ENCODE assay signal across 19 mouse cellular contexts in genomic region chr2:115392082-115392762, GRCm38 (mm10).
DNase-seq lines count a peak whose midpoint lies in the region; ATAC-seq lines count a peak whose summit lies in the region.
"Had no signal": no experiment of that assay in that cellular context is flagged by ENCODE, and none has a peak within 500 bp of the region (broad histone marks: within the 10 kb centered on the region; RNA-seq: fewer than 3 reads in every experiment).

No protein-coding gene starts in this region.

- no peaks in the 10 kb centered on the region for H3K9me3 ChIP-seq in heart, embryonic 11.5 days (replicated peaks; ENCODE audit: control insufficient read depth, low read length)
- H3K9me3 ChIP-seq in embryonic facial prominence, embryonic 13.5 days, result no peaks in the 10 kb centered on the region
- no peaks in the 10 kb centered on the region for H3K9me3 ChIP-seq in neural tube, embryonic 11.5 days (ENCODE audit: control insufficient read depth, low read length)
- H3K9me3 ChIP-seq: forebrain, embryonic 13.5 days; liver, embryonic 15.5 days; neural tube, embryonic 13.5 days; stomach, embryonic 15.5 days had no signal

- H3K4me3 ChIP-seq in heart, embryonic 11.5 days (ENCODE audit: low read depth, low read length), result no peak overlapping the region
- no peak overlapping the region for H3K4me3 ChIP-seq in embryonic facial prominence, embryonic 13.5 days
- no peak overlapping the region for H3K4me3 ChIP-seq in neural tube, embryonic 11.5 days (ENCODE audit: low read depth, low read length)
- H3K4me3 ChIP-seq: forebrain, embryonic 13.5 days; gastrocnemius, adult 2 months; liver, embryonic 15.5 days; neural tube, embryonic 13.5 days; stomach, embryonic 15.5 days had no signal

- DNase-seq in heart, adult 18-20 months, result no peak
- peak; percentile 12 to 25 for DNase-seq in kidney, postnatal 4 days
- DNase-seq in kidney, postnatal 10 days, result no peak
- peak; percentile 15 for DNase-seq in neural tube, embryonic 11.5 days (ENCODE audit: low spot score)
- no peak for DNase-seq in layer of hippocampus, adult 8-10 months (ENCODE audit: low spot score in 2 of 2)
- DNase-seq in left cerebral cortex, postnatal 36 days (ENCODE audit: low spot score in 2 of 2), result no peak
- DNase-seq: adrenal gland, adult 2 months; cerebellum, adult 8-10 months; gastrocnemius, adult 2 months; thymus, postnatal 14 days had no signal

- 0 out of 2 replicates have a peak overlapping the region, but pooled peaks have one; percentile 32 for H3K27ac ChIP-seq in heart, embryonic 11.5 days (ENCODE audit: low read depth, low read length)
- 0 out of 2 replicates have a peak overlapping the region, but pooled peaks have one; percentile 3 for H3K27ac ChIP-seq in embryonic facial prominence, embryonic 13.5 days
- H3K27ac ChIP-seq in neural tube, embryonic 11.5 days (ENCODE audit: low read depth, low read length), result no peak overlapping the region
- H3K27ac ChIP-seq: forebrain, embryonic 13.5 days; gastrocnemius, adult 2 months; liver, embryonic 15.5 days; macrophage; neural tube, embryonic 13.5 days; stomach, embryonic 15.5 days had no signal

- ATAC-seq in heart, embryonic 11.5 days (replicated peaks; ENCODE audit: insufficient number of reproducible peaks, low FRiP score, low TSS enrichment), result no peak
- ATAC-seq in embryonic facial prominence, embryonic 13.5 days (ENCODE audit: insufficient number of reproducible peaks, insufficient read depth, low FRiP score, low TSS enrichment, low read depth), result no peak
- ATAC-seq in neural tube, embryonic 11.5 days (ENCODE audit: insufficient read depth, low FRiP score, low TSS enrichment), result no peak
- ATAC-seq: forebrain, embryonic 13.5 days; intestine, postnatal 0 days; midbrain, embryonic 16.5 days had no signal

- peaks cover 15% of the 10 kb centered on the region for H3K4me1 ChIP-seq in heart, embryonic 11.5 days (ENCODE audit: control insufficient read depth, insufficient read depth, low read length)
- peaks cover 20% of the 10 kb centered on the region for H3K4me1 ChIP-seq in embryonic facial prominence, embryonic 13.5 days
- no peaks in the 10 kb centered on the region for H3K4me1 ChIP-seq in neural tube, embryonic 11.5 days (ENCODE audit: control insufficient read depth, insufficient read depth, low read length)
- H3K4me1 ChIP-seq: forebrain, embryonic 13.5 days; liver, embryonic 15.5 days; stomach, embryonic 15.5 days had no signal

- 40% methylated on average over 8 of the region's 8 CpGs for WGBS in heart, embryonic 11.5 days (ENCODE audit: insufficient replicate concordance)
- 19% methylated on average over 8 of the region's 8 CpGs for WGBS in embryonic facial prominence, embryonic 13.5 days
- WGBS in neural tube, embryonic 11.5 days, result 57% methylated on average over 8 of the region's 8 CpGs

- H3K36me3 ChIP-seq in heart, embryonic 11.5 days (ENCODE audit: control insufficient read depth, insufficient read depth, low read length), result no peaks in the 10 kb centered on the region
- H3K36me3 ChIP-seq in embryonic facial prominence, embryonic 13.5 days, result no peaks in the 10 kb centered on the region
- no peaks in the 10 kb centered on the region for H3K36me3 ChIP-seq in neural tube, embryonic 11.5 days (ENCODE audit: control insufficient read depth, insufficient read depth, low read length)
- H3K36me3 ChIP-seq: liver, embryonic 15.5 days; neural tube, embryonic 13.5 days; stomach, embryonic 15.5 days had no signal

- intact Hi-C loops in left cerebral cortex, postnatal 36 days (cut with DNase I), result no loop called here

- H3K27me3 ChIP-seq in heart, embryonic 11.5 days (ENCODE audit: control insufficient read depth, insufficient read depth, low read length), result no peaks in the 10 kb centered on the region
- 0 out of 2 replicates have a peak, but pooled peaks cover 5% of the 10 kb centered on the region for H3K27me3 ChIP-seq in embryonic facial prominence, embryonic 13.5 days
- H3K27me3 ChIP-seq in neural tube, embryonic 11.5 days (ENCODE audit: control insufficient read depth, insufficient read depth, low read length), result no peaks in the 10 kb centered on the region
- H3K27me3 ChIP-seq: liver, embryonic 15.5 days; stomach, embryonic 15.5 days had no signal

- H3K9ac ChIP-seq in heart, embryonic 11.5 days (ENCODE audit: low read depth, low read length), result no peak overlapping the region
- no peak overlapping the region for H3K9ac ChIP-seq in embryonic facial prominence, embryonic 13.5 days
- no peak overlapping the region for H3K9ac ChIP-seq in neural tube, embryonic 11.5 days (ENCODE audit: low read length)
- H3K9ac ChIP-seq: forebrain, embryonic 13.5 days; liver, embryonic 15.5 days; neural tube, embryonic 13.5 days; stomach, embryonic 15.5 days had no signal

- no peak overlapping the region for H3K4me2 ChIP-seq in heart, embryonic 11.5 days
- H3K4me2 ChIP-seq in embryonic facial prominence, embryonic 13.5 days, result peak overlapping the region; percentile 16; the same call in 1 of the 2 replicates
- H3K4me2 ChIP-seq in neural tube, embryonic 11.5 days (ENCODE audit: low read depth), result no peak overlapping the region
- H3K4me2 ChIP-seq: forebrain, embryonic 13.5 days; liver, embryonic 15.5 days; neural tube, embryonic 13.5 days; stomach, embryonic 15.5 days had no signal

Comparison
In these comparisons a context has a peak if more than half of its experiments do, and no peak if none do; other contexts are left out.
1. DNase-seq: peak in kidney, postnatal 4 days (2 of 2) and neural tube, embryonic 11.5 days (single experiment); none in heart, adult 18-20 months (0 of 2), kidney, postnatal 10 days (single experiment), layer of hippocampus, adult 8-10 months (0 of 2) and left cerebral cortex, postnatal 36 days (0 of 2).